Mouse (Mus musculus) myocyte (in vitro differentiated cells): ENCODE measurements at regions not wholly inside any gene's neighbourhood (a gene's known extent, or its start where the extent isn't known, plus 50 kb on each side); places are given as distances from the start of the nearest gene placed in this dataset.

Experiments used
- H3K27me3 ChIP-seq: one replicate; pipeline ENCODE4 v1.6.1; 2011; ENCODE audit not compliant: control insufficient read depth, insufficient read depth, insufficient read length
- H3K36me3 ChIP-seq: one replicate; pipeline ENCODE4 v1.6.1; 2011; ENCODE audit not compliant: control insufficient read depth, insufficient read depth
- H3K4me2 ChIP-seq: one replicate; pipeline ENCODE4 v1.6.1; 2011; ENCODE audit warnings: low read depth, control low read depth
- H3K4me3 ChIP-seq: one replicate; pipeline ENCODE4 v1.5.1; 2011; ENCODE audit warnings: mild to moderate bottlenecking, control low read depth, moderate library complexity
- H3K79me2 ChIP-seq: one replicate; pipeline ENCODE4 v1.6.1; 2011; ENCODE audit not compliant: control insufficient read depth, insufficient read depth
- H3ac ChIP-seq: one replicate; pipeline ENCODE4 v1.6.1; 2011; ENCODE audit not compliant: control insufficient read depth, insufficient read length
- CEBPB ChIP-seq: IDR thresholded peaks from 2 replicates; pipeline ENCODE4 v1.6.1; 2011; ENCODE audit warnings: mild to moderate bottlenecking, moderate library complexity; ENCODE audit not compliant: poor library complexity, insufficient read depth, severe bottlenecking
- E2F4 ChIP-seq: IDR thresholded peaks from one replicate; pipeline ENCODE4 v1.6.1; 2011; ENCODE audit warnings: mild to moderate bottlenecking, control low read depth, moderate library complexity; ENCODE audit not compliant: insufficient read depth
- MAX ChIP-seq: IDR thresholded peaks from one replicate; pipeline ENCODE4 v1.6.1; 2011; ENCODE audit warnings: low read depth, mild to moderate bottlenecking, control low read depth
- MYOD1 ChIP-seq, 3 experiments: IDR thresholded peaks; one replicate each; pipeline ENCODE4 v1.6.1; 2011; ENCODE audit warnings: control low read depth in 2 of 3, low read depth in 2 of 3, mild to moderate bottlenecking in 2 of 3, moderate library complexity in 1 of 3; ENCODE audit not compliant: insufficient read length in 2 of 3, control insufficient read depth in 1 of 3
- MYOG ChIP-seq, 3 experiments: IDR thresholded peaks; one replicate each; pipeline ENCODE4 v1.6.1; 2011; ENCODE audit warnings: control low read depth in 2 of 3, low read depth in 2 of 3, mild to moderate bottlenecking in 2 of 3; ENCODE audit not compliant: insufficient read length in 2 of 3, control insufficient read depth in 1 of 3, insufficient read depth in 1 of 3
- POLR2A ChIP-seq: IDR thresholded peaks from one replicate; pipeline ENCODE4 v1.6.1; 2011; ENCODE audit warnings: low read depth, mild to moderate bottlenecking, control low read depth, moderate library complexity; ENCODE audit not compliant: insufficient read length
- POLR2AphosphoS2 ChIP-seq: IDR thresholded peaks from one replicate; pipeline ENCODE4 v1.6.1; 2011; ENCODE audit warnings: low read depth, control low read depth; ENCODE audit not compliant: insufficient read length
- REST ChIP-seq: IDR thresholded peaks from one replicate; pipeline ENCODE4 v1.6.1; 2011; ENCODE audit warnings: mild to moderate bottlenecking, control low read depth, moderate library complexity; ENCODE audit not compliant: insufficient read depth, insufficient read length
- SRF ChIP-seq: IDR thresholded peaks from one replicate; pipeline ENCODE4 v1.6.1; 2011; ENCODE audit warnings: low read depth; ENCODE audit not compliant: control insufficient read depth, insufficient read length
- TCF12 ChIP-seq: IDR thresholded peaks from one replicate; pipeline ENCODE4 v1.6.1; 2011; ENCODE audit warnings: mild to moderate bottlenecking, control low read depth; ENCODE audit not compliant: poor library complexity, insufficient read depth, severe bottlenecking
- TCF3 ChIP-seq: IDR thresholded peaks from one replicate; pipeline ENCODE4 v1.6.1; 2011; ENCODE audit warnings: low read depth, control low read depth; ENCODE audit not compliant: insufficient read length
- USF1 ChIP-seq: IDR thresholded peaks from one replicate; pipeline ENCODE4 v1.6.1; 2011; ENCODE audit warnings: low read depth, mild to moderate bottlenecking, control low read depth, moderate library complexity

- H3K4me2 ChIP-seq, result peak overlapping the region; percentile 80
- H3K4me3 ChIP-seq, result no peak overlapping the region
- H3K27me3 ChIP-seq, result no peaks in the 10 kb centered on the region
- H3K79me2 ChIP-seq, result peaks cover 37% of the 10 kb centered on the region
- no peaks in the 10 kb centered on the region for H3K36me3 ChIP-seq
- no peak for TF ChIP-seq MYOG (IDR thresholded peaks at IDR 0.05; ENCODE audit: control insufficient read depth in 1 of 3, insufficient read depth in 1 of 3, insufficient read length in 2 of 3, low read depth in 2 of 3)
- no peak for TF ChIP-seq MYOD1 (IDR thresholded peaks at IDR 0.05; ENCODE audit: control insufficient read depth in 1 of 3, insufficient read length in 2 of 3, low read depth in 2 of 3)
- TF ChIP-seq POLR2A, result no peak
- no peak for TF ChIP-seq CEBPB
- no peak for TF ChIP-seq MAX
- TF ChIP-seq E2F4, result no peak
- no peak overlapping the region for H3ac ChIP-seq
Observed at GRCm38 (mm10) chr9:41577760-41578159, 416.3 kb upstream of the Ubash3b start.

- TF ChIP-seq MYOD1 (IDR thresholded peaks at IDR 0.05; ENCODE audit: control insufficient read depth in 1 of 3, insufficient read length in 2 of 3, low read depth in 2 of 3), result no peak
- TF ChIP-seq POLR2A, result no peak
- TF ChIP-seq CEBPB, result no peak
- no peak for TF ChIP-seq MAX
- no peak for TF ChIP-seq TCF3
- TF ChIP-seq USF1, result no peak
- TF ChIP-seq E2F4, result no peak
- Histone ChIP-seq H3ac (no peak overlapping the region), H3K36me3 (no peaks in the 10 kb centered on the region), H3K4me2 (no peak overlapping the region), H3K27me3 (no peaks in the 10 kb centered on the region), H3K4me3 (no peak overlapping the region), H3K79me2 (peaks cover 21% of the 10 kb centered on the region)
Observed at GRCm38 (mm10) chr9:41575826-41576225, 414.3 kb upstream of the Ubash3b start.

- no peak overlapping the region for H3K4me3 ChIP-seq
- no peaks in the 10 kb centered on the region for H3K36me3 ChIP-seq
- H3K4me2 ChIP-seq, result no peak overlapping the region
- no peaks in the 10 kb centered on the region for H3K27me3 ChIP-seq
- H3ac ChIP-seq, result no peak overlapping the region
- TF ChIP-seq MAX (no peak), MYOD1 (IDR thresholded peaks at IDR 0.05; ENCODE audit: control insufficient read depth in 1 of 3, insufficient read length in 2 of 3, low read depth in 2 of 3) (no peak), POLR2A (no peak), POLR2AphosphoS2 (no peak), SRF (no peak), TCF12 (no peak), E2F4 (no peak), CEBPB (no peak), REST (no peak), MYOG (IDR thresholded peaks at IDR 0.05; ENCODE audit: control insufficient read depth in 1 of 3, insufficient read depth in 1 of 3, insufficient read length in 2 of 3, low read depth in 2 of 3) (no peak), USF1 (no peak), TCF3 (no peak)
- no peaks in the 10 kb centered on the region for H3K79me2 ChIP-seq
Observed at GRCm38 (mm10) chr9:41570262-41570661, 408.8 kb upstream of the Ubash3b start.

- no peaks in the 10 kb centered on the region for H3K27me3 ChIP-seq
- H3K4me3 ChIP-seq, result no peak overlapping the region
- TF ChIP-seq SRF, result no peak
- no peak for TF ChIP-seq CEBPB
- TF ChIP-seq TCF3, result no peak
- no peak for TF ChIP-seq MYOG (IDR thresholded peaks at IDR 0.05; ENCODE audit: control insufficient read depth in 1 of 3, insufficient read depth in 1 of 3, insufficient read length in 2 of 3, low read depth in 2 of 3)
- no peak for TF ChIP-seq POLR2AphosphoS2
- no peak for TF ChIP-seq MYOD1 (IDR thresholded peaks at IDR 0.05; ENCODE audit: control insufficient read depth in 1 of 3, insufficient read length in 2 of 3, low read depth in 2 of 3)
- TF ChIP-seq MAX, result no peak
- no peak for TF ChIP-seq REST
- no peak for TF ChIP-seq E2F4
- no peak for TF ChIP-seq USF1
- TF ChIP-seq POLR2A, result no peak
- TF ChIP-seq TCF12, result no peak
- H3K79me2 ChIP-seq, result no peaks in the 10 kb centered on the region
- no peaks in the 10 kb centered on the region for H3K36me3 ChIP-seq
- no peak overlapping the region for H3ac ChIP-seq
- H3K4me2 ChIP-seq, result no peak overlapping the region
Observed at GRCm38 (mm10) chr9:41566496-41566895, 405.0 kb upstream of the Ubash3b start.

DNA sequence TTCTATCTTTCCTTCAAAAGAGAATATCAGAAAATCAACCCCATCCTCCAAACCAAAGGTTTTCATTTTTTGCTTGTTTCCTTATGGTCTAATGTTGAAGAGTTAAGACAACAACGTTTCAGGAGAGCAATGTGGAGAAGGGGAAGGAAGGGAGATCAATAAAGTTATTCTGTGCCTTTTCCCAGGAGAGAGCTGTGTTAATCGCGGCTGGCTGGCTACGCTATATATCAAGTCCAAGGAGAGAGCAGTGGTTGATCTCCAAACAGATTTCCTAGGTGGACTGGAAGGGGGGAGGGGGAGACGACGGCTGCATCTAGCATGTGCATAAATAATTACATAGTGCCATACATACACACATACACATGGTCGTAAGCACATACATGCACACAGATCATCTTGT lies 404.3 kb upstream of the Ubash3b start:
- Histone ChIP-seq H3K4me3 (no peak overlapping the region), H3K79me2 (no peaks in the 10 kb centered on the region), H3K4me2 (no peak overlapping the region), H3ac (no peak overlapping the region), H3K36me3 (no peaks in the 10 kb centered on the region), H3K27me3 (no peaks in the 10 kb centered on the region)
- TF ChIP-seq POLR2A (no peak), MAX (no peak), MYOG (IDR thresholded peaks at IDR 0.05; ENCODE audit: control insufficient read depth in 1 of 3, insufficient read depth in 1 of 3, insufficient read length in 2 of 3, low read depth in 2 of 3) (no peak), MYOD1 (IDR thresholded peaks at IDR 0.05; ENCODE audit: control insufficient read depth in 1 of 3, insufficient read length in 2 of 3, low read depth in 2 of 3) (no peak), USF1 (no peak), TCF12 (no peak), E2F4 (no peak), SRF (no peak), CEBPB (no peak)
